11 mouse cellular contexts compared by ENCODE assay signal in the genomic region with DNA sequence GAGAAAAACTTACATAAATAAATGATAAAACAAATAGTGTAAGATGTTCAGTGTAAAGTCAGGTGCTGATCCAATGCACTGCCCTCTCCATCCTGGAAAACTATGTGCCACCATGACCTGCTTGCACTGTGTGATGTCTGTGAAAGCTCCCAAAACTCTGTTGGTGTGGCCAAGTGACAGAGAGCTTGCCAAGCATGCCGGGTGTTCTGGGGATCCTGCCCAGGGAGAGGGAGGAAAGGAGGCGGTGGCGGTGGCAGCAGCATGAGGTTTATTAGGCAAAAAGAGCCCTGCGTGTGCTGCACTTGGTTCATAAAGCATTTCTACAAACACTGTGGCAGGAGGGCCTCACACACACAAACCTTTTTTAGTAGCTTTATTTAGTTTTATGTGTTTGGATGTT. TPM values are rescaled to one million over a fixed set of nuclear protein-coding genes. Genes with fewer than 3 reads are reported as not detected.
DNase-seq lines count a peak whose midpoint lies in the region.
"Had no signal": no experiment of that assay in that cellular context is flagged by ENCODE, and none has a peak within 500 bp of the region (broad histone marks: within the 10 kb centered on the region; RNA-seq: fewer than 3 reads in every experiment).

No protein-coding gene starts in this region.

- DNase-seq in cerebellum, adult 11-12 months, result peak; percentile 80
- DNase-seq in cerebellum, postnatal 4 days (ENCODE audit: low spot score in 2 of 2), result no peak
- DNase-seq in right cerebral cortex, adult 18-20 months, result peak; percentile 69
- DNase-seq in right cerebral cortex, postnatal 36 days (ENCODE audit: low spot score in 2 of 2), result no peak
- peak; percentile 86 to 89 for DNase-seq in layer of hippocampus, adult 18-20 months (ENCODE audit: low spot score in 2 of 2)
- DNase-seq in lung, postnatal 36 days, result no peak
- no peak for DNase-seq in spleen, postnatal 14 days (ENCODE audit: low spot score in 2 of 2)
- no peak for DNase-seq in kidney, adult 8-10 months
- DNase-seq: adrenal gland, adult 8-10 months; kidney, postnatal 14 days; thymus, postnatal 4 days had no signal

RNA-seq across cellular contexts. Expression of a gene that starts 39.2 kb away (rescaled TPM):
- 100 to 1,000 TPM; 194 to 205 TPM for total RNA-seq in layer of hippocampus, adult 18-20 months (2021)

Comparison
In these comparisons a context has a peak if more than half of its experiments do, and no peak if none do; other contexts are left out.
1. DNase-seq: peak in cerebellum, adult 11-12 months (single experiment), right cerebral cortex, adult 18-20 months (single experiment) and layer of hippocampus, adult 18-20 months (2 of 2); none in cerebellum, postnatal 4 days (0 of 2), right cerebral cortex, postnatal 36 days (0 of 2), lung, postnatal 36 days (single experiment), spleen, postnatal 14 days (0 of 2) and kidney, adult 8-10 months (0 of 2).